Mouse (Mus musculus) heart, embryonic 11.5 days (tissue): Measurements from ENCODE around the gene Gin1. TPM values are rescaled to one million over a fixed set of nuclear protein-coding genes. Genes with fewer than 3 reads are reported as not detected.
A peak's percentile ranks its signal among the peaks of the same experiment; 100 is the strongest.
"Not testable (repeated sequence)": the region's sequence is repeated elsewhere in the genome, so short reads cannot be mapped to it uniquely, and the experiment has no call there.

Experiments used
- ATAC-seq: fragments of 200-750 bp; cut with Nextera tagmentation; replicated peaks from 2 replicates; pipeline ENCODE4 v1.8.0; 2017; ENCODE audit warnings: moderate library complexity; ENCODE audit not compliant: insufficient number of reproducible peaks, low FRiP score, low TSS enrichment
- H3K27ac ChIP-seq: fragments of 300-500 bp; sonication (generic); 2 replicates; pipeline ENCODE4 v1.5.1; 2014; ENCODE audit warnings: mild to moderate bottlenecking, low read depth, low read length
- H3K27me3 ChIP-seq: fragments of 300-500 bp; sonication (generic); 2 replicates; pipeline ENCODE4 v1.6.1; 2014; ENCODE audit warnings: mild to moderate bottlenecking, low read length, mixed read lengths; ENCODE audit not compliant: control insufficient read depth, insufficient read depth
- H3K36me3 ChIP-seq: fragments of 300-500 bp; sonication (generic); 2 replicates; pipeline ENCODE4 v1.6.1; 2014; ENCODE audit warnings: mild to moderate bottlenecking, low read length, moderate library complexity, mixed read lengths; ENCODE audit not compliant: control insufficient read depth, insufficient read depth
- H3K4me1 ChIP-seq: fragments of 300-500 bp; sonication (generic); 2 replicates; pipeline ENCODE4 v1.6.1; 2014; ENCODE audit warnings: low read length; ENCODE audit not compliant: control insufficient read depth, insufficient read depth
- H3K4me2 ChIP-seq: fragments of 300-500 bp; sonication (generic); 2 replicates; pipeline ENCODE4 v1.6.1; 2014; ENCODE audit warnings: mild to moderate bottlenecking, moderate library complexity
- H3K4me3 ChIP-seq: fragments of 300-500 bp; sonication (generic); 2 replicates; pipeline ENCODE4 v1.5.1; 2014; ENCODE audit warnings: low read depth, low read length
- H3K9ac ChIP-seq: fragments of 300-500 bp; sonication (generic); 2 replicates; pipeline ENCODE4 v1.6.1; 2014; ENCODE audit warnings: mild to moderate bottlenecking, low read depth, low read length, moderate library complexity
- H3K9me3 ChIP-seq: fragments of 300-500 bp; sonication (generic); replicated peaks from 2 replicates; pipeline ENCODE4 v1.6.1; 2016; ENCODE audit warnings: low read length; ENCODE audit not compliant: control insufficient read depth
- WGBS: fragments of 180-500 bp; shearing (Covaris S2); extraction: QIAGEN DNeasy Blood & Tissue Kit; methylation state at CpG from one replicate; pipeline ENCODE4 v1.1.7; 2014; ENCODE audit not compliant: insufficient replicate concordance; 5-methylcytosine and 5-hydroxymethylcytosine counted together
- polyA plus RNA-seq: library from polyadenylated mRNA; unstranded; fragments of >200 nt; fragmentation: Nextera tagmentation; extraction: Ambion mirVana; gene quantifications from 2 replicates; pipeline ENCODE4 v1.2.1, GENCODE M21; 2014

Gin1 gene
- polyA plus RNA-seq, 1 experiment from 2014 or later: 16.7 TPM

DNA sequence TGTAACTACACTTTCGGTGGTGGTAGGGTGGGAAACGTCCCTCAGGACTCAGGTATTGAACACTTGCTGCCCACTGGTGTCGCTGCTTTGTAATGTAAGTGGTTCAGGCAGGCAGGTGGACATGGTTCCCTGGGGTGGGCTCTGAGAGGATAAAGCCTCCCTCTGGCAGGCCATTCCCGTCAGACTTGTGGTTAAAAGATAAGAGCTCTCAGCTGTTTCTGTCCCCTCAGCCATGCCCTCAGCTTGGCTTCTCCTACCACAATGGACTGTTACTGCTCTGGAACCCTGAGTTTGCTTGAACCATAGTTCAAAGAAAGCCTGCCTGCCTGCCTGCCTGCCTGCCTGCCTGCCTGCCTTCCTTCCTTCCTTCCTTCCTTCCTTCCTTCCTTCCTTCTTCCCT is 15.6 kb upstream of the Gin1 start:
- no peak overlapping the region for H3K4me2 ChIP-seq
- no peak overlapping the region for H3K4me3 ChIP-seq
- 0 out of 2 replicates have a peak, but pooled peaks cover 6% of the 10 kb centered on the region for H3K36me3 ChIP-seq
- 53% methylated on average over 4 of the region's 4 CpGs for WGBS
- no peaks in the 10 kb centered on the region for H3K9me3 ChIP-seq
- ATAC-seq: no peak
- no peaks in the 10 kb centered on the region for H3K27me3 ChIP-seq
- H3K27ac ChIP-seq: no peak overlapping the region
- H3K4me1 ChIP-seq: no peaks in the 10 kb centered on the region
- no peak overlapping the region for H3K9ac ChIP-seq

DNA sequence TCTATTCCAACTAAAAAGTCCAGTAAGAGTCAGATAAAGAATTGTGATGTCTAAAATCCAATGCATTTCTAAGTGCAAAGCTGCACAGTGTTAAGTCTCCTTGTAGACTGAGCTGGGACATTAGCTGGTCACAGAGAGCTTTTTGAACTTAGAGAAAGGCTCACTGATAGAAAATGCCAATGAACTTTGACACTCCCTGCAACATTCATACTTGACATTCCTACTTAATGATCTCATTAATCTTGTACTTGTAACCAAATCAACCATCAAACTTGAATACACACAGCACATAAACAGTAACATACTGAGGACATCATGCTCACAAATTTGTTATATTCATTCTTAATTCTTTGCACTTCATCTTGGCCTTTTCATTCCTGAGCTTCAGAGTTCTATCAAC is 10.1 kb upstream of the Gin1 start:
- no peak overlapping the region for H3K4me3 ChIP-seq
- H3K36me3 ChIP-seq: 0 out of 2 replicates have a peak, but pooled peaks cover 2% of the 10 kb centered on the region
- H3K9me3 ChIP-seq: no peaks in the 10 kb centered on the region
- H3K27ac ChIP-seq: no peak overlapping the region
- no peak for ATAC-seq
- peaks cover 3% of the 10 kb centered on the region; the same call in 1 of the 2 replicates for H3K4me1 ChIP-seq
- no peaks in the 10 kb centered on the region for H3K27me3 ChIP-seq
- H3K9ac ChIP-seq: no peak overlapping the region
- no peak overlapping the region for H3K4me2 ChIP-seq

GRCm38 (mm10) chr1:97760598-97760997 is 9.4 kb upstream of the Gin1 start:
- H3K27ac ChIP-seq: 0 out of 2 replicates have a peak overlapping the region, but pooled peaks have one; percentile 59
- ATAC-seq: peak; percentile 31; the same call in 1 of the 2 replicates
- peak overlapping the region; percentile 29; the same call in 1 of the 2 replicates for H3K4me2 ChIP-seq
- no peak overlapping the region for H3K4me3 ChIP-seq
- no peaks in the 10 kb centered on the region for H3K9me3 ChIP-seq
- no peak overlapping the region for H3K9ac ChIP-seq
- WGBS: 32% methylated on average over 7 of the region's 7 CpGs
- H3K27me3 ChIP-seq: no peaks in the 10 kb centered on the region
- peaks cover 3% of the 10 kb centered on the region; the same call in 1 of the 2 replicates for H3K4me1 ChIP-seq
- H3K36me3 ChIP-seq: 0 out of 2 replicates have a peak, but pooled peaks cover 2% of the 10 kb centered on the region

DNA sequence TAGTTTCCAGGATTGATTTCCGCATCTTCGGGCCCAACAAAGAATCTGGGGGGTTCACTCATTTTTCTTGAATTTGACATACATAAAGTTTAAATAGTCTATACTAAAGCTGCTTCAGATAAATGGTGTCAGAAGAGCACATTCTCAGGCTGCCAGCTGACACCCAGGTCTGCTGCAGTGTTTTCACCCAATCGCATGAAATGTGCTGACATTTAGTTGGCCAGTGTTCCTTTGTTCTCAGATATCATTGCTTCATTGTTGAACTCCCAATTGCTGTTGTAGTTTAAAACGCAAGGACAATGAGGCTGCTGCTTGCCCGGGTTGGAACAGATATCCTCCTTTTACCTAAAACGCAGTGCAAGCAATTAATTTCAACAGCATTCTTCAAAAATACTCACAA is 8.5 kb upstream of the Gin1 start:
- 0 out of 2 replicates have a peak, but pooled peaks cover 1% of the 10 kb centered on the region for H3K36me3 ChIP-seq
- H3K27ac ChIP-seq: peak overlapping the region; percentile 13; the same call in 1 of the 2 replicates
- H3K27me3 ChIP-seq: no peaks in the 10 kb centered on the region
- H3K9me3 ChIP-seq: no peaks in the 10 kb centered on the region
- H3K4me1 ChIP-seq: peaks cover 3% of the 10 kb centered on the region; the same call in 1 of the 2 replicates
- WGBS: 69% methylated on average over 6 of the region's 6 CpGs
- H3K4me3 ChIP-seq: no peak overlapping the region
- ATAC-seq: no peak
- no peak overlapping the region for H3K9ac ChIP-seq
- H3K4me2 ChIP-seq: 0 out of 2 replicates have a peak overlapping the region, but pooled peaks have one; percentile 3

GRCm38 (mm10) chr1:97765712-97766111 is 4.3 kb upstream of the Gin1 start:
- WGBS: 76% methylated on average over 4 of the region's 4 CpGs
- H3K4me2 ChIP-seq, ATAC-seq: not testable (repeated sequence)

GRCm38 (mm10) chr1:97768089-97768488 is 1.9 kb upstream of the Gin1 start:
- Histone ChIP-seq H3K36me3 (no peaks in the 10 kb centered on the region), H3K9ac (no peak overlapping the region), H3K9me3 (no peaks in the 10 kb centered on the region), H3K4me1 (peaks cover 6% of the 10 kb centered on the region), H3K27me3 (no peaks in the 10 kb centered on the region), H3K27ac (no peak overlapping the region), H3K4me2 (peak overlapping the region; percentile 39), H3K4me3 (no peak overlapping the region)
- WGBS: 85% methylated on average over 2 of the region's 2 CpGs
- ATAC-seq: no peak

More at GRCm38 (mm10) chr1:97765712-97766111, 4.3 kb upstream of the Gin1 start:
- not testable (repeated sequence) for H3K36me3 ChIP-seq, H3K4me1 ChIP-seq, H3K27me3 ChIP-seq, H3K9me3 ChIP-seq, H3K9ac ChIP-seq, H3K27ac ChIP-seq, H3K4me3 ChIP-seq

DNA sequence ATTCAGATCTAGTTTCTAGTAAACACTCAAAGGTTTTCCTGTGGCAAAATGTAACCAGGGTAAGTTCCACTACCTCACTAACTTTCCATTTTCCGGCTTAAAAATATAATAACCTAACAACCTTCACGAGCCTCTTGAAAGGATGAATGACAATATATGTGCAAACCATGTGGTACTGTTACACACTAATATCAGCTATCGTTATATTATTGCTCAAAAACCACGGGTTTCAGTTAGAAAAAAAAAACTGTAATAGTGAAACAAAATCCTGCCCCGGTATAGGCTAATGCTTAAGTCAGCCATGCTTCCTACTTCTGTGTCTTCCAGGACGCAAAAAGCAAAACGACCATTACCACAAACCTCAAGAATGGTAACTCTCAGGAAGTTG is 1.1 kb upstream of the Gin1 start:
- Histone ChIP-seq H3K4me2 (peak overlapping the region; percentile 70), H3K9ac (peak overlapping the region; percentile 89), H3K36me3 (no peaks in the 10 kb centered on the region), H3K4me3 (peak overlapping the region; percentile 99), H3K9me3 (no peaks in the 10 kb centered on the region), H3K27ac (peak overlapping the region; percentile 82; the same call in 1 of the 2 replicates), H3K27me3 (no peaks in the 10 kb centered on the region), H3K4me1 (peaks cover 6% of the 10 kb centered on the region)
- no peak for ATAC-seq
- 12% methylated on average over 7 of the region's 7 CpGs for WGBS

DNA sequence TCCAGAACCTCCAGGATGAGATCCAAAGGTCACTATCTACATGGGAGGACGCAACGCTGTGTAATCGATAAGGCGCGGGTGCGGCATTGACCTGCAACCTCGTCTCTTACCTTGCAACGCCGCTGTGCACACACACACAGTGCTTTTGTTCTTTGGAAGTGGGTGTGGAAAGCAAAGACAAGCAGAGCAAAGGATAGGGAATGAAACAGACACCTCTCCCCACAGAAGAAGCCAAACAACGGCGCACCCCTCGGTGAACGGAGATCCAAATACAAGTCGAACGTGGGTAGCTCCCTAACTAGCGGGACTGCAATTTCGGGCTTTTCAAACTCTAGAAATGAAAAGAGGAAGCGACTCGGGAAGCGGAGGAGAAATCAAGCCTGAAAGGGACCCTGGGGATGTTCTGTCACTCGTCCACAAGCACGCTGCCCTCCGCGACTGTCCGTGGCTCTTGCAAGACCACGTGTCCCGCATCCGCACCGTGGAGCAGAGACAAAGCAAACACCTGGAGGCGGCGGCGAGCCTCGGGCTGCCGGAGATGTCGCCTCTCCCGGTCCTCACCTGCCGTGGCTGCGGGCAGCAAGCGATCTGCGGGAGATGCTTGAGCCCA is 573 bp upstream of the Gin1 start:
- Histone ChIP-seq H3K9ac (peak overlapping the region; percentile 89), H3K4me3 (peak overlapping the region; percentile 99), H3K27ac (peak overlapping the region; percentile 82), H3K4me1 (peaks cover 6% of the 10 kb centered on the region), H3K4me2 (peak overlapping the region; percentile 70), H3K36me3 (no peaks in the 10 kb centered on the region), H3K9me3 (no peaks in the 10 kb centered on the region), H3K27me3 (no peaks in the 10 kb centered on the region)
- WGBS: under 1% methylated on average over 40 of the region's 40 CpGs
- peak; percentile 50; the same call in 1 of the 2 replicates for ATAC-seq

DNA sequence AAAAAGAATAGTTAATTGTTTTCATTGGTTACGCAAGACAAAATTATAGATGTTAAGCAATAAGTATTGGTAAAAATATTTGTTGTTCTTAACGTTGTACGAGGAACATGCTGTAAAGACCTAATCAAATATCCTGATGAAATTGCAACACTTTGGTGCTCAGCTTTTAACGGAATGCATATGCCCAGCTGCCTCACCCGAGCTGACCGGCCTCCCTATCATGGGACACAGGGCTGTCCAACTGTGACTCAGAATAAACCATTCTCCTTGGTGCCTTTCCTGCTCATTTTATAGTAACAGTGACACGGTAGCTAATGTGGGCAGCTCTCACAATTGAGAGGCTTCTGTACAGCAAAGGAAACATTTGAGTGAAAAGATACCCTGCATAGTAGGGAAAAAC is 1.1 kb downstream of the Gin1 start:
- WGBS: 66% methylated on average over 7 of the region's 7 CpGs
- H3K36me3 ChIP-seq: no peaks in the 10 kb centered on the region
- H3K4me3 ChIP-seq: peak overlapping the region; percentile 16
- H3K4me1 ChIP-seq: peaks cover 6% of the 10 kb centered on the region
- no peak overlapping the region for H3K9ac ChIP-seq
- no peaks in the 10 kb centered on the region for H3K9me3 ChIP-seq
- ATAC-seq: no peak
- no peak overlapping the region for H3K27ac ChIP-seq
- peak overlapping the region; percentile 70 for H3K4me2 ChIP-seq
- H3K27me3 ChIP-seq: no peaks in the 10 kb centered on the region
